Mouse (Mus musculus) embryonic fibroblast, embryonic 13.5 days (primary cell): ENCODE measurements around the gene Ubl4b.

Source experiments
- CTCF ChIP-seq: IDR thresholded peaks from 2 replicates; pipeline ENCODE4 v1.5.1; 2011; ENCODE audit warnings: mild to moderate bottlenecking, control low read depth, low read length, moderate library complexity, borderline replicate concordance; ENCODE audit not compliant: insufficient read depth
- POLR2A ChIP-seq: IDR thresholded peaks from 2 replicates; pipeline ENCODE4 v1.6.1; 2011; ENCODE audit warnings: low read depth, mild to moderate bottlenecking, control low read depth, low read length, moderate library complexity

- TF ChIP-seq POLR2A (0 out of 2 replicates have a peak, but pooled peaks have one; percentile 43), CTCF (no peak)
Measured at GRCm38 (mm10) chr3:107517631-107518108, 37.2 kb downstream of the Ubl4b start, which contains the start of gene Slc6a17.
